Mouse (Mus musculus) cerebellum, adult 9-10 months (tissue): ENCODE measurements around the gene Antxrl.

Source experiments
- DNase-seq: peaks from one replicate; pipeline ENCODE4 v3.0.0; 2022

Antxrl gene

DNA sequence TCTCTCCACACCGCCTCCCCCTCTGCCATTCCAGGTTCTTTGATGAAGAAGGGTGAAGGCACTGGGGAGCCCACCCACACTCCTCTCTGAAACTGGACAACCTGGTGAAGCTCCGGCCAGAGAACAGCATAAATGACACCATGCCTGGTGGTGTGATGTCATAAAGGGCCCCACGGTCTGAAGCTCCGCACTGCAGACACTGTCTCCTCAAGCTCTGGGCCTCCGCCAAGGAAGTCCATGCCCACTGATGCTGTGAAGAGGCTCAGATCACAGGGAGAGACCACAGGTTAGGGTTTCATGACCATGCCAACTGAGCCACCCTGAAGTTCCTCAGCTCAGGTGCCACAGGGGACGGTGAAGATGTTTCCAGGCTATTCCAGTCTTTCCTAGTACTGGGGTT is at the start of gene Antxrl:
Gene Antxrl (plus strand): TSS at position 192 of the 400 bp plus-strand sequence.
- DNase-seq: no peak

DNA sequence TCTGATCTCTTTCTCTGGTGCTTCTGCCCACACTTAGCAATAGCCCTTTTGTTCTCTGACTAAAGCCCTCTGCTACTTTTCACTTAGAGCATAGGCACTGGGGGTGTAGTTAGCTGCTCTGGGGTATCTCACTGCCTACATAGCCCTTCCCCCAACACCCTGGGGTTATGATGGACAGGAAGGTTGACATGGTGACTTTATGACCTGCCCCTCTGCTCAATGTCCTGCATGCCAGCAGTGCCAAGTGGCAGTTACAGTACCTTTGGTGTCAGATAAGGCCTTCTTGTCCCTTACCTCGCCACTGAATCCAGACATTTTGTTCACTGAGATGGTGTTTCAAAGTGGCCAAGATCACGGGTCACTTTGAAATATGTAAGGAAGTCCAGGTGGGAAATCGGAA is 37.4 kb upstream of the Antxrl start, which contains the start of gene Gm30083:
Gene Gm30083 (minus strand): TSS at position 120 of the 400 bp plus-strand sequence.
- DNase-seq: no peak

DNA sequence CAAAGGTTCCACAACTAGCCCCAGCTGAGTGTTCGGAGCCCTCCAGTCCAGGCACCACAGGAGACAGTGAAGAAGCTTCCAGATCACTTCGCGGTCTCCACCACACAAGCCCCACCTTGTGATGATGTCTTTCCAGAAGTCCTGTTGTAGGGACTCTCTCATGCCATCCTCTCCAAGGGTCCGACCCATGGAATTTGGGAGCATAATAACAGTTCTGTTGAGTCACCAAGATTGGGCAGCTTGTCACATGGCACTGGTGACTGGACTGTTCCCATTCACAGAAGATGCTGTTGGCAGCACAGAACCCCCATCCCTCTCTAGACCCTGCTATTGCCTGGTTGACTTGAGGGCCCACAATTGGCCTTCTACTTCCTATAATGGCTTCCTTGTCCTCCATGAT is 36.1 kb upstream of the Antxrl start, which contains the start of gene Gm5460:
Gene Gm5460 (plus strand): TSS at position 378 of the 400 bp plus-strand sequence.
- no peak for DNase-seq

DNA sequence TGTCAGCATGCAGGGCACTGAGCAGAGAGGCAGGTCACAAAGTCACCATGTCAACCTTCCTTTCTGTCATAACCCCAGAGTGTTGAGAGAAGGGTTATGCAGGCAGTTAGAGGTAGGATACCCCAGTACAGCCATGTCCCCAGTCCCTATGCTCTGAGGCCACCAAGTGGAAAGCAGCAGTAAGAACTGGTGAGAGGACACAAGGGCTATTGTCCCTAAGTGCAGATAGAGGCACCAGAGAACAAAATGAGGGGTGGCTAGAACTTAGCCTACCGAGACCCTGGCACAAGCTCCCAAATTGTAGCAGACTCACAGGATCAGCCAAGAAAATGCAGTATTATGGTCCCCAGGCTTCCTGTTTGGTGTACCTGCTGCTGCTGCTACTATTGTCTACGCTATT is 35.6 kb upstream of the Antxrl start:
- no peak for DNase-seq

DNA sequence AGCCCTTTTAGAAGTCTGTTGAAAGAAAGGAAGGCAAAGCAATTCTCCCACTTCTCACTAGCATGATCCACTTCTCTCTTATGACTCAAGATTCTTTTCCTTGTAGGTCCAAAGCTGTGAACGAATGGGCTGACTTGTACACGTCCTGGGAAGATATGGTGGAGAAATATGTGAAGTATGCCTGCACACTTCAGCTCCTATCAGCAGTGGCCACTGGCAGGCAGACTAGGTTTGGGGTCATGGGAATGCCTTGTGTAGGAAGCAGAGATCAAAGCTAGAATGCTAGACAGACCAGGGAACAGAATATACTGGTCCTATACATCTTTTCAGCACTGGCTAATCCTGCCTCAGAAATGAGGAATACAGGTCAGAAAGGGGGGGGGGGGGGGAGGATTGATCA is 25.8 kb upstream of the Antxrl start:
- no peak for DNase-seq

DNA sequence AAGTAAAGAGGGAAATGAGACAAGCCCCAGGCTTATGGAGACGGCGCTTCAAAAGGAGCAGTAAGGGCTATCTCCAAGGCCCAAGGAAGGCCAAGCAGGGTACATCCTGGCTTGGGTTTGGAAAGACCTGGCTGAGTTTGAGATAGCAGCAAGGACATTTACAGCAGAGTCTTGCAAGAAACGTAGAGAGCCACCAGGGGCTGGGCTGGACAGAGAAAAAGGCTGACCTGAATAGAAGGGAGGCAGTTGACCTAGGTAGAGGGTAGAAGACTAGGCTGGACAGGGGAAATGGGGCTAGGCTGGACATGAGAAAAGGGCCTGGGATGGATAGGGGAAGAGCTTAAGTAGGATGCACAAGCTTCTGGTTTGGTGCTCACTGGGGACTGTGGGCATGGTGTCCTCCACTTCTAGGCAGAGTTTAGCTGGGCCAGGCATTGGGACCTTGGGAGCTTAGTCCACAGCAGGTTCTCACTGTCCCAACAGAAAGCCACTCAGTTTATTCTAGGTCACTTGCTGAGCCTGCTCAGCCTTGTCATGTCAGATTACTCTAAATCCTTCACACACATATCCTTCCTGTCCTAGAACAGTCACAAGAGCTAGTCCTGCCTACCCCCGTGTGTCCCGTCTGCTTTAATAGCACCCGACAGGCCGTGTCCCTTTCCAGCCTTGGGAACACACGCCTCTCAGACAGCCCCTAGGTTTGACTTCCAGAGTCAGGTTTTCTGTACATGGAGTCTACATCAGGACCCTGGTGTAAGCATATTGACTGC is 18.5 kb upstream of the Antxrl start:
- DNase-seq: no peak

DNA sequence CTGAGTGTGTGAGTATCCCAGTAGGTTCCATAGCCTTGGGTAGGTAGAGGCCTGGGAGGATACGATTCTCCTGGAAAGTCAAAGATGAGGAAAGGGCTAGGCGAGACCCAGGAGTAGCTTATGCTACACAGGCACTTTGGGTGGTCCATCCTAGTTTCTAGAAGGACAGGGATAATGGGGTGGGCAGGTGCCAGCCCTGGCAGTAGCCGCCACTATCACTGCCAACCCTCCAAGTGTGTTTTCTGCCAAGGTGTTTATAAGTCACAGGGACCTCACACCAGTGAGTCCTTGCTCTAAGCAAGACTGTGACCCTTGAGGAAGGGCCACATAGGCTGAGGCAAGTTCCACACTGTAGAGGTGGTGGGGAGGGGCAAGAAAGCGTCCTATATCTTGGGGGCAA is 11.3 kb upstream of the Antxrl start:
- no peak for DNase-seq

DNA sequence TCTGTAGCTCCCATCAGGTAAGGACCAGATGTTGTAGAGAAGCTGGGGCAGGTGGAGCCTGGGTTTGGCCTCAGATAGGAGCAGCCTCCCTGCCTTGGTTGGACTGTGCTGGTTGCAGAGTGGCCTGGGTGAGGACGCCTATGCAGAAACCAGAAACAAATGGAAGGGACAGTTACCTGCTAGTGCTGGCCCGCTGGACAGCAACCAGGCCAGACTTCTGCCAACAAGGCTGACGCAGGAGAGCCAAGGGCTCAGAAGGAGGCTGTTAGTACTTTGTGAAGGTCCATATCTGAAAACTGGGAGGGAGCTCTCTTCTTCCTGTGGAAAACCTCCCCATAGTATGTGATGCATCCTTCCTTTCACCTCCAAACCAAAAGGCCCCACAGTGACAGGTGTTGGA is 9.2 kb upstream of the Antxrl start:
- DNase-seq: no peak

DNA sequence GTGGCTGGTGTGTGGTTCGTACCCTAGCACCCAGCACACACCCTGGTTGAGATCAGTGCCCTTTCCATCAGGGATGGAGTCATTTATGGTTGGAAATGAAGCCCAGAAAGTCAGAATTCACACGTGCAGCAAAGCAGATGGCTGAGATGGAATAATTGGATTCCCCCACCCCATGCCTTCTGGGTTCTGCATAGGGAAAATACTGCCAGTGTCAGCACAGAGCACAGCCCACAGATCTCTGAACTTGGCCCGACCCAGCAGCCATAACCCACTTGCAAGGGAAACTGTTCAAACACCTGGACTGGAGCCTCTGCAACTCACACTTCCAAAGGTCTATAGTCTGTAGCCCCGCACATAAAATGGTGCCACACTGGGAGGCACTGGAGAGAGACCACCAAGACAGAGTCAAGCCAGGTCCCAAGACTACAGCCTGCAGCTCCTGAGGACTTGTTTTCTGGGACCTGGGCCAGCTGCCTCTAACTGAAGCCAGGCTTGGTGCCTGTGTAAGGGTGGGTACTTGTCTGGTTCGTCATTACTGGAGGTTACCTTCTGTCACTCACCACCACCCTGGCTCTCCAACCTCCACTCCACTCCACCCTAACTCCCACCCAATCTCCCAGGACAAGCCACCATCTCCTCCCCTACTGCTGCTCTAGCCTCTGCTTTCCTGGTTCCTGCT is 2.3 kb upstream of the Antxrl start:
- no peak for DNase-seq

DNA sequence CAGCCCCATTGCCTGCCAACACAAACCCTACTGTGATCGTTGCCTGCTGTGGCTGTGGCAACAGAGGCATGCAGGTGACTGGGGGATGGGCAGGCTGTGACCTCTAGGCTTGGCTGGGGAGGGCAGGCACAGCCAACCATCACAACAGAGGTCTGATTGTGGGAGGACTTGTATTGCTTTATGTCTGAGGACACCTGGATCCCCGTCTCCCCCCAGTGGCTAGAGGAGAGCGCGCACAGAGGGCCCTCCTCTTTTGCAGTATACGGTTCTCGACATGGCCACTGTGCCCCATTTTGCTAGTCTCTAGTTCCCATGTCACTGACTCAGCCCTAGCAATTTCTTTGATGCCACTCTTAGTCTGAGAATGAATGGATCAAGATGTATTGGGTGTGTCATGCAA is 19.2 kb downstream of the Antxrl start:
- no peak for DNase-seq

DNA sequence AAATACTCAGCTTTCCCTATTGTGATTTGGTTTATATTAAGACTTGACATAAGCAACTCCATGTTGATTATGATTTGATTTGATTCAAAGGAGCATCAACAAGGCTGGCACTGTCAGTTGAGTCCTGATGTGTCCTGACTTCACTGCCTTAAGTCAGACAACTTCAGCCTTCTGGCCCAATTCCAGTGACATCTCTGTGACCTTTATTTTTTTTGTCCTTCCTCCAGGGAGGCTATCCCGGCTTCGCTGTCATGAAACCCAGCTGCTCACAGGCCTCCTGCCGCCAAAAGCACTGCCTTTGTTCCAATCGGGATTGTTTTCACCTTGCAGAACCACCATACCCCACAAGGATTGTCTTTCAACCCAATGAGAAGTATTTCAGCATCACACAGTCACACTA is 22.8 kb downstream of the Antxrl start:
- no peak for DNase-seq

DNA sequence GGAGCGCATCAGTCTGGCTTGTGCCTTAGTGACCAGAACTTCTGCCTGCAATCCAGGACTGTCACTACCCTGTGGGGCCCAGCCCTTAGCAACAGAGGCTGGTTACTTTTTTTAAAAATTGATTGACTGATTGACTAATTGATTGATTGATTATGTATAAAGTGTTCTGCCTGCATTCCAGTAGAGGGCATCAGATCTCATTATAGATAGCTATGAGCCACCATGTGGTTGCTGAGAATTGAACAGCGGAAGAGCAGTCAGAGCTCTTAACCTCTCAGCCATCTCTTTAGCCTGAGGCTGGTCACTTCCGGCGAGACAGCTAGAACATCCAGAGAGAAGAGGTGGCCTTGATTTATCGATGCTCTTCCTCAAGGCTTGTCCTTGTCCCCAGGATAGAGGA is 24.7 kb downstream of the Antxrl start:
- no peak for DNase-seq

DNA sequence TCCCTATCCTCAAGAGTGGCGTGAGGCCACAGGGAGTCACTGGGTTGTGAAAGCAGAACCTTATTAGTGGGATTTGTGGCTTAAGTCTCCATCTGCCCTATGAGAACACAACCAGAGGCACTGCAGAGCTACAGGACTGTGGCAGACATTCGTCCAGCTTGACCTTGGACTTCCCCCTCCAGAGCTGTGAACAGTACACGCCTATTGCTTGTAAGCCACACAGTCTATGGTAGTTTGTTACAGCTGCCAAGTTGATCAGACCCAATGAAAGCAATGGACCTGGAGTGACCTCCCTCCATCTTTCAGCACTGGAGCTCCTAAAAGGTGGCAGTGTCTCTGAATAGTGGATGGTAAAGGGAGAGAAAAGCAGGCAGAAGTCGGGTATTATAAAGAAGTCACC is 25.8 kb downstream of the Antxrl start:
- no peak for DNase-seq

DNA sequence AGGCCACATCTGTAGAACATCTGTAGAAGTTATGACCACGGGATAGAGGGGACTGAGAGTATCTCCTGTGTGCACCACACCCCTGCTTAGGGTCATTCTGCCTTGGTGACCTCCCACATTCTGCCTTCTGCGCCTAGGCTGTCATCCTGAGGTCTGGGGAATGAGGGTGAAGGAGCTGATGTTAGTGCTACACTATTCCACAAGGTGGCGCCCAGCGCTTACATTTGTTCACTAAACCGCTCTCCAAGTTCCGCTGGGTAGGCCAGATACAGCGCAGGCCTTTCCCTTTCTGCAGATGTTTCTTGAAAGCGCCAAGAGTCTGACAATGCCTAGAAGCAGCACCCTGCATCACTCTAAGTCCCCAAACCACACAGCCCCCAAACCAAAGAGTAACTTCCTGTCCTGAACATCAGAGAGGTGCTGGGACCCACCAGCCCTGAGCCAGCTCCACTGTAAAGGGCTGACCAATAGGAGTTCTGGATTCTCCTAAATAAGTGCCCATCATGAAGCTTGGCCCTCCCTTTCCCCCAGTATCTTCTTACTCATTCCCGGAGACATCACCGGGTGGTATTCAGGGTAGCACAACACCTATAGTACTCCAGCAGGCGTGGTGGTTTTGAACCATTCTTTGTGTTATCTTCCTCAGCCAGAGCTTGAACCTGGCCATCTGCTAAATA is 28.0 kb downstream of the Antxrl start:
- DNase-seq: peak; percentile 67

DNA sequence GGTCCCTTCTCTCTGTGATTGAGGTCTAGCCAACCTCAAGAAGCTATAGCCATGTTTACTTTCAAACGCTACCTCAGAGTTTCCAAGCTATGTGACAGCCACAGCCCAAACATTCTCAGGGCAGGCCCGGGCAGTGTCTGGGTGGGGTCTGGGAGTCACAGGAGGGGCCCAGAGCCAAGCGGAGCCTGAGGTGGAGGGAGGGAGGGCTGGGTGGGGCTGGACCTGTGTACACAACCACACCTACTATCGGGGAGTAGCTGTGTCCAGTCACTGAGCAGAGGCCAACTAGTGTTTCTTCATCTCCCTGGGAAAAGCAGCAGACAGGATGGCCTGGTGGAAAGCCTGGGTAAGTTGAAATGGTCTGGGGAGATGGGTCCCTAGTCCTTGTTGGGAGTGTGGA is 33.2 kb downstream of the Antxrl start, which contains the start of gene Anxa8:
Gene Anxa8 (plus strand): TSS at position 251 of the 400 bp plus-strand sequence.
- DNase-seq: no peak

DNA sequence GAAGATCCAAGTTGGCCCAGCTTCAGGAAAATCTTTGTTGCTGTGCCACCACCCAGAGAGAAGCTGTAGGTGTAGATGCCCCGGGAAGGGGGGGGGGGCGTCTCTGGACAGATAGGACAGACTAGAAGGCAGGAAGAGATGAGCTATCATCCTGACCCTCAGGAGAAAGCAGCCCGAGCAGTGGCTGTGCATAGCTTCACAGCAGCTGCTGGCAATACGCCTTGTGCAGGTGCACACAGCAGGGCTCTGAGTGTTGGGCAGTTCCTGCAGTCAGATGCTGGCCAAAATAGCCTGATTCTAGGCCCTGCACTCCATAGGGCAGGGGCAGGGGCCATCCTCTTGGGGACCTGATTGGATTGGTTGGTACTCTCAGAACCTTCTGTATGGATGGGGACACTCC is 34.3 kb downstream of the Antxrl start:
- peak; percentile 8 for DNase-seq

DNA sequence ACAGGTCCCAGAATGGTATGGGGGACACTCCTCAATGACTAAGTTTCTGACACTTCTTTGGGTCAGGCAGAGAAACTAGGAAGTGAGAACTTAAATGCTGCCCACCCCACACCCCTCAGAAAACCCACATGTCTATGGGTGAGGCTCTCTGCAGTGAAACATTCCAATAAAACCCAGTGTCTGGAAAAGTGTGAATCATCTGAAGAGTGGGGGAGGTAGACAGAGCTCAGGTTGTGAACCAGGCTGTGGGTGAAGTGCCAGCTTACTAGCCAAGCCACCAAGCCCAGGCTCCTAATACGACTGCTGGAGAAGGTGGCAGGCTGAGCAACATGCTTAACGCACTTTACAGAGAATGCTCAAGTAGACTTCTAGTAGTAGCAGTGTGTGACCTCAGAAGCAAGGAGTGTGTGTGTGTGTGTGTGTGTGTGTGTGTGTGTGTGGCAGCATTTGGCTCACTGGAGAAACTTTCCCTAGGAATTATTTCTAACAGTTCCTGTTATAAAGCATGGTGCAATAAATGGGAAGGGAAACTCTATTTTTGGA is 35.4 kb downstream of the Antxrl start:
- no peak for DNase-seq

DNA sequence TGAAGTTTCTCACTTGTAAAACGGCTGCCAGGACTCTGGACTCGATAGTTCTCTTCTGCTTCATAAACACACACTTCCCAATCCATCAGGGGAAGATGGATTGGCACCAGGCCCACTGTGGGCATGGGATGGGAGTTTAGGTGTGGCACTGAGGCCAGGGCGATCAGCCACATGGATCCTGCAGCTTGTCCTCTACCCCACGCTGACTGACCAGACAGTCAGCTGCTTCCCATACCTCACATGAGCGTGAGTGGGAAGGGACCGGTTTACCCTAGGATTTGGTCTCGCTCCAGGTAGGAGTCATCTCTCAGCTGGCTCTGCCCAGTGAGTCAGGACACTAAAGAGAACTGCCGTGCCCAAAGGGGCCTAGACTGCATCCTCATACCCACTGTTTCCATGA is 37.3 kb downstream of the Antxrl start:
- DNase-seq: no peak

DNA sequence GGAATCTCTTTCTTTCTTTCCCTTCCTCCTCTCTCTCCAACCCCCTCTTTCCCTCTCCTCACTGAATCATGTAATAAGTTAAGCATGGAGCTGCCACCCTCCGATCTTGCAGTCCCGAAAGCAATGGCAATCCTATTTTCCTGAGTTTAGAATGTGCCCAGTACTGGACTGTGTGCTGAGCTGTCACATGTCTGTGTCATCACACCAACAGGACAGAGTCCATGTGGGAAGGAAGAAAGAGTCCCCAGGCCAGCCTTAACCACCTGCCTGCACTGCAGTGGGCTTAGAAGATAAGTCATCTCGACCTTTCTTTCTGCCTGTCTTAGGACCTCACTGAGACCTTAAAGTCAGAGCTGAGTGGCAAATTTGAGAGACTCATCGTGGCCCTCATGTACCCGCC is 39.0 kb downstream of the Antxrl start:
- no peak for DNase-seq

DNA sequence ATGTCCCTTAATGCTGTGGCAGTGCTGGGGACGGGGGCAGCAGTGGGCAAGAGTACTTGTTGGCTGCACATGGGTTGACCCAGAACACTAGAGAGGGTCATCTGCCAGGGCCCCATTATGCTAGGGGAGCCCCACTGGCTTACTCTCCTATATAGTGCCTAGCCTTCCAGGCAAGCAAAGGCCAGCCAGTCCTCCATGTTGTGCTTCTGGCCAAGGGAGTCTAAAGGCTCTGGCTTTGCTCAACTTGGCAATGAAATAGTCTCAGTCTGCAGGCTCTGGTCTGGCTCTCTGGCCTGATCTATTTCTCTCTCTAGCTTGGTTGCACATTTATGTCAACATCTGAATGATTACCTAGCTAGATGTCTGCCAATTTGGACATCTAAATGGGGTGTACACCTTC is 40.3 kb downstream of the Antxrl start:
- DNase-seq: no peak

DNA sequence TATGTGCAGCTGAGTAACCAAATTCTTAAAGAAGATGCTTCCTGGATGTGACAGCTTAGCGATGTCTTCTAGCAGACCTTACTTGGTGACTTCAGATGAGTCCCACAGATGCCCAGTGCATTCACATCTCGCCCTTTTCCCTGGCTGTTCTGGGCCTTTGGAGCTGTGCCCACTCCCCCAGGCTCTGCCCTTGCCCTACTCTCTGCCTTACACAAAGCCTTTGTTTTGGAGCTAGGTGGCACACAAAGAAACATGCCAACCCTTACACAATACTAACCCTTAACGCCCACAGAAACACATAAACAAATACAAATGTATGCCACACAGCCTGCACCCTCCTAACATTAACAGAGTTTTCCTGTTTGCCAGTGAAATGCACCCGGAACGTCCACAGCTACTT is 43.7 kb downstream of the Antxrl start:
- no peak for DNase-seq

DNA sequence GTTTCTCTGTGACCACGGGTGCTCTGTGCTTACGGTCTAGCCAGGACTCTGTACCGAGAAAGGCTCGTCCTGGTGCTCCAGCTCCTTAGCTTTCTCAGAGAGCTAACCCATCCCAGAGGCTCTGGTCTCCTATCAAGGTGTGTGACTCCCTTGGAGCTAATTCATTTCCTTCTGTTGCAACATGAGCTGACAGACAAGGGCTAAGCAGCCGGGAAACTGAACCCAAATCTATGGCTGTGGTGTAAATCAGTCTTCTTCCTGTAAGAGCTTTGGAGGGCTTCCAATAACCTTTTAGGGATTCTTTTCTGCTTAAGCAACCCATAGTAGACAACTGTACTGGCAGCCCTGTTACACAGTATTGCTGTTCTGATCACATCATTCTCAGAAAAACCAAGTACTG is 50.1 kb downstream of the Antxrl start, which contains the start of gene A630023A22Rik:
Gene A630023A22Rik (minus strand): TSS at position 154 of the 400 bp plus-strand sequence.
- DNase-seq: no peak

DNA sequence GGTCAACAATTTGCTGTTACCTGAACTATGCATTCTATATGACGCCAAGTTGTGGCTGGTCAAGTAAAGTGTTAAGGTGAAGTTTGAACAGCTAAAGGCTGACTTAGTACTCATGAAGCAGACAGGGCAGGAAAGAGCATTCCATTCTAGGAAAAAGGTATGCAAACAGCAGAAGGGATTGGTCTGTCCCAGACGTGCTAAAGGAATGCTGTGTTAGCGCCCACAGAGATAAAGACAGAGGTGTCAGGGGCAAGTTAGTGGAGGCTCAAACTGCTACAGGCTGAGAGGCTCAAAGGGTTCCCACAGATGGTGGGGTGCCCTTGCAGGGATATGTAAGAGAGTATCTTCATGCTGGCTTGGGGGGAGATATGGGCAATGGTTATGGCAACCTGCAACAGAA is 51.3 kb downstream of the Antxrl start:
- DNase-seq: no peak
